Mouse (Mus musculus) limb, embryonic 14.5 days (tissue): ENCODE measurements around the gene Morn4. TPM values are rescaled to one million over a fixed set of nuclear protein-coding genes. Genes with fewer than 3 reads are reported as not detected.
A peak's percentile ranks its signal among the peaks of the same experiment; 100 is the strongest.
"Not testable (repeated sequence)": the region's sequence is repeated elsewhere in the genome, so short reads cannot be mapped to it uniquely, and the experiment has no call there.

Experiments used
- ATAC-seq: fragments of 200-750 bp; cut with Nextera tagmentation; 2 replicates; pipeline ENCODE4 v1.8.0; 2017; ENCODE audit warnings: low read depth, moderate number of reproducible peaks, moderate TSS enrichment; ENCODE audit not compliant: low FRiP score
- DNase-seq: peaks from one replicate; pipeline ENCODE4 v3.0.0-alpha.2; 2015; ENCODE audit warnings: low spot score
- H3K27ac ChIP-seq: fragments of 300-500 bp; sonication (generic); replicated peaks from 2 replicates; pipeline ENCODE4 v1.5.1; 2014; ENCODE audit warnings: low read depth, mild to moderate bottlenecking, low read length, moderate library complexity, mixed read lengths
- H3K27me3 ChIP-seq: fragments of 300-500 bp; sonication (generic); 2 replicates; pipeline ENCODE4 v1.6.1; 2014; ENCODE audit warnings: low read length, mixed read lengths; ENCODE audit not compliant: control insufficient read depth, insufficient read depth
- H3K36me3 ChIP-seq: fragments of 300-500 bp; sonication (generic); 2 replicates; pipeline ENCODE4 v1.6.1; 2014; ENCODE audit warnings: mild to moderate bottlenecking, low read length, moderate library complexity, mixed read lengths; ENCODE audit not compliant: control insufficient read depth, insufficient read depth
- H3K4me1 ChIP-seq: fragments of 300-500 bp; sonication (generic); 2 replicates; pipeline ENCODE4 v1.6.1; 2014; ENCODE audit warnings: antibody characterized with exemption, low read length, mixed read lengths; ENCODE audit not compliant: control insufficient read depth, insufficient read depth
- H3K4me2 ChIP-seq: fragments of 300-500 bp; sonication (generic); replicated peaks from 2 replicates; pipeline ENCODE4 v1.6.1; 2014; ENCODE audit warnings: low read depth, mild to moderate bottlenecking, low read length, moderate library complexity; ENCODE audit not compliant: severe bottlenecking
- H3K4me3 ChIP-seq: fragments of 300-500 bp; sonication (generic); replicated peaks from 2 replicates; pipeline ENCODE4 v1.5.1; 2014; ENCODE audit warnings: low read length
- H3K9ac ChIP-seq: fragments of 300-500 bp; sonication (generic); 2 replicates; pipeline ENCODE4 v1.6.1; 2014; ENCODE audit warnings: mild to moderate bottlenecking, low read depth, low read length, moderate library complexity; ENCODE audit not compliant: severe bottlenecking
- H3K9me3 ChIP-seq: fragments of 300-500 bp; sonication (generic); 2 replicates; pipeline ENCODE4 v1.6.1; 2016; ENCODE audit warnings: low read length; ENCODE audit not compliant: control insufficient read depth
- POLR2A ChIP-seq: fragments of 200-500 bp; IDR thresholded peaks from 2 replicates; pipeline ENCODE4 v1.8.0; 2012; ENCODE audit warnings: inconsistent platforms, mild to moderate bottlenecking, moderate library complexity, borderline replicate concordance; ENCODE audit not compliant: insufficient read depth, insufficient read length; ENCODE audit errors: extremely low read depth
- WGBS: fragments of 180-500 bp; shearing (Covaris S2); extraction: QIAGEN DNeasy Blood & Tissue Kit; methylation state at CpG from one replicate; pipeline ENCODE4 v1.1.7; 2014; 5-methylcytosine and 5-hydroxymethylcytosine counted together
- polyA plus RNA-seq, 2 experiments: library from polyadenylated mRNA; depleted of rRNA in 1 of 2; stranded (reverse) in 1 of 2; unstranded in 1 of 2; fragments of >200 nt; fragmentation: Nextera tagmentation in 1 of 2; extraction: Ambion mirVana in 1 of 2; gene quantifications; 2 replicates each; pipeline versions ENCODE4 v1.2.1 to v1.2.3; 2012 to 2014

The Morn4 gene
- polyA plus RNA-seq, 2 experiments, result 20.0 to 22.8 TPM

- H3K9ac ChIP-seq, result no peak overlapping the region
- no peak overlapping the region for H3K4me3 ChIP-seq
- 77% methylated on average over 3 of the region's 3 CpGs for WGBS
- H3K9me3 ChIP-seq, result no peaks in the 10 kb centered on the region
- peaks cover 45% of the 10 kb centered on the region for H3K36me3 ChIP-seq
- ATAC-seq (no peak), DNase-seq (no peak)
- H3K4me2 ChIP-seq, result no peak overlapping the region
- no peaks in the 10 kb centered on the region for H3K27me3 ChIP-seq
- H3K4me1 ChIP-seq, result no peaks in the 10 kb centered on the region
- TF ChIP-seq POLR2A, result no peak
- H3K27ac ChIP-seq, result no peak overlapping the region
These were observed 13.2 kb upstream of the Morn4 start for GRCm38 (mm10) chr19:42099406-42099805.

- ATAC-seq (peak; percentile 47), DNase-seq (no peak)
- H3K36me3 ChIP-seq, result peaks cover 18% of the 10 kb centered on the region
- no peaks in the 10 kb centered on the region for H3K9me3 ChIP-seq
- peak overlapping the region; percentile 81 for H3K27ac ChIP-seq
- under 1% methylated on average over 33 of the region's 52 CpGs for whole genome bisulfite sequencing
- H3K4me2 ChIP-seq, result peak overlapping the region; percentile 74
- no peak for TF ChIP-seq POLR2A
- H3K4me1 ChIP-seq, result peaks cover 11% of the 10 kb centered on the region
- H3K9ac ChIP-seq, result peak overlapping the region; percentile 79
- no peaks in the 10 kb centered on the region for H3K27me3 ChIP-seq
- peak overlapping the region; percentile 78 for H3K4me3 ChIP-seq
These were observed 4.5 kb upstream of the Morn4 start for GRCm38 (mm10) chr19:42090637-42091141.

- peak; percentile 99 for DNase-seq
- no peak for TF ChIP-seq POLR2A
- Histone ChIP-seq H3K27ac (peak within 1 kb of the TSS; percentile 81), H3K9ac (peak within 1 kb of the TSS; percentile 79), H3K4me1 (peaks cover 15% of the 10 kb centered on the region), H3K27me3 (no peaks in the 10 kb centered on the region), H3K9me3 (no peaks in the 10 kb centered on the region), H3K4me2 (peak within 1 kb of the TSS; percentile 74), H3K4me3 (peak within 1 kb of the TSS; percentile 78), H3K36me3 (peaks cover 11% of the 10 kb centered on the region; the same call in 1 of the 2 replicates)
- WGBS, result under 1% methylated on average over 38 of the region's 55 CpGs
- peak; percentile 98 for ATAC-seq
These were observed 3.8 kb upstream of the Morn4 start, which contains the start of gene Pi4k2a for GRCm38 (mm10) chr19:42089748-42090595. Gene Pi4k2a, plus strand, starts transcription at chr19:42090470.

GRCm38 (mm10) chr19:42089103-42089747, 3.1 kb upstream of the Morn4 start:
- H3K9ac ChIP-seq, result no peak overlapping the region; the same call in 1 of the 2 replicates
- DNase-seq, result peak; percentile 36
- H3K27ac ChIP-seq, result peak overlapping the region; percentile 74
- H3K4me2 ChIP-seq, result peak overlapping the region; percentile 61
- no peaks in the 10 kb centered on the region for H3K9me3 ChIP-seq
- no peak for ATAC-seq
- H3K36me3 ChIP-seq, result peaks cover 5% of the 10 kb centered on the region; the same call in 1 of the 2 replicates
- no peak for TF ChIP-seq POLR2A
- H3K27me3 ChIP-seq, result no peaks in the 10 kb centered on the region
- peak overlapping the region; percentile 78 for H3K4me3 ChIP-seq
- peaks cover 15% of the 10 kb centered on the region for H3K4me1 ChIP-seq
- 20% methylated on average over 14 of the region's 14 CpGs for WGBS

- no peak overlapping the region; the same call in 1 of the 2 replicates for H3K27ac ChIP-seq
- no peaks in the 10 kb centered on the region for H3K36me3 ChIP-seq
- H3K4me3 ChIP-seq, result peak overlapping the region; percentile 66
- H3K27me3 ChIP-seq, result no peaks in the 10 kb centered on the region
- no peak for ATAC-seq
- H3K4me1 ChIP-seq, result peaks cover 11% of the 10 kb centered on the region
- no peak for DNase-seq
- no peaks in the 10 kb centered on the region for H3K9me3 ChIP-seq
- 9% methylated on average over 10 of the region's 10 CpGs for WGBS
- TF ChIP-seq POLR2A, result no peak
- H3K9ac ChIP-seq, result peak overlapping the region; percentile 69
- peak overlapping the region; percentile 88 for H3K4me2 ChIP-seq
These were observed 467 bp downstream of the Morn4 start for GRCm38 (mm10) chr19:42085690-42086089.

- H3K4me2 ChIP-seq, H3K4me1 ChIP-seq, H3K27me3 ChIP-seq, H3K36me3 ChIP-seq, DNase-seq, H3K27ac ChIP-seq, H3K9me3 ChIP-seq, H3K9ac ChIP-seq, H3K4me3 ChIP-seq, ATAC-seq: not testable (repeated sequence)
- 91% methylated on average over 5 of the region's 5 CpGs for WGBS
These were observed 4.5 kb downstream of the Morn4 start for GRCm38 (mm10) chr19:42081613-42082012.
